Mouse (Mus musculus): ENCODE measurements at regions not wholly inside any gene's neighbourhood (a gene's known extent, or its start where the extent isn't known, plus 50 kb on each side); places are given as distances from the start of the nearest gene placed in this dataset.
A peak's percentile ranks its signal among the peaks of the same experiment; 100 is the strongest.

DNA sequence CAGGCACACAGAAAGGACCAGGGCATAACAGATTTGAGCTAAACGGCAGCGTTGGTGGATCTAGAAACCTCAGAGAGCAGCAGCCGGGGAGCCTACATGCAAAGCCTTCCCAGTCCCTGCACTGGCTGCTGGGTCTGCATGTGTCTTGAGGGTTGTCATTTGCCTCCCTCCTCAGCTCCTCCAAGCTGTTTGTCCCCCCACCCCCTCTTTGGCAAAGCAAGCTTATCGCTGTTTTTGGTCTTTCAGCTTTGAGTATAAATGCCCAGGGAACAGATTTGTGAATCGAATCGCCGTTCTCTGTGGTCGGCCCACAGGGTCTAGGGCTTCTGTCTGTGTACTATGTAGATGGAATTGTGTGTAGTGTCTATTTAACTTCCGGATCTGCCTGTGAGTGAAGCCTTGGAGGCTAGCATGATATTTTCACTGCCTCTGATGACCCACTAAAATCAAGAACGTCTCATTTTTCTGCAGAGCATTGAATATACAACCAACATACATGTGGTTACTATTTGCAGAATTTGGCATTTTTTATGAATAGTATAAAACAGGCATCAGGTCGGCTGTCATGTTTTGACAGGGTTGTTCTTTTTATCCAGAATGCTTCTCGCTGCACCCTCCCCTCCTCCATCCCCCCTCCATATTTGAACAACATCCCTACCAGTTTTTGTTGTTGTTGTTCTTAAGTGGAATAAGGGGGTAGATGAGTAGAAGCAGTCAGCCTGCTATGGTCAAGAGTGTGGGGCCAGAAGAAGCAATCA, 121.3 kb upstream of the Gm10295 start:
- Histone ChIP-seq H3K4me2 (no peak overlapping the region), H3K27ac (replicated peaks) (no peak overlapping the region), H3K27me3 (no peaks in the 10 kb centered on the region), H3K9ac (no peak overlapping the region), H3K36me3 (no peaks in the 10 kb centered on the region), H3K4me3 (no peak overlapping the region), H3K4me1 (replicated peaks) (no peaks in the 10 kb centered on the region), H3K9me3 (no peaks in the 10 kb centered on the region)
- 77% methylated on average over 12 of the region's 12 CpGs for WGBS
- ATAC-seq (ENCODE audit: low FRiP score, low read depth): no peak

DNA sequence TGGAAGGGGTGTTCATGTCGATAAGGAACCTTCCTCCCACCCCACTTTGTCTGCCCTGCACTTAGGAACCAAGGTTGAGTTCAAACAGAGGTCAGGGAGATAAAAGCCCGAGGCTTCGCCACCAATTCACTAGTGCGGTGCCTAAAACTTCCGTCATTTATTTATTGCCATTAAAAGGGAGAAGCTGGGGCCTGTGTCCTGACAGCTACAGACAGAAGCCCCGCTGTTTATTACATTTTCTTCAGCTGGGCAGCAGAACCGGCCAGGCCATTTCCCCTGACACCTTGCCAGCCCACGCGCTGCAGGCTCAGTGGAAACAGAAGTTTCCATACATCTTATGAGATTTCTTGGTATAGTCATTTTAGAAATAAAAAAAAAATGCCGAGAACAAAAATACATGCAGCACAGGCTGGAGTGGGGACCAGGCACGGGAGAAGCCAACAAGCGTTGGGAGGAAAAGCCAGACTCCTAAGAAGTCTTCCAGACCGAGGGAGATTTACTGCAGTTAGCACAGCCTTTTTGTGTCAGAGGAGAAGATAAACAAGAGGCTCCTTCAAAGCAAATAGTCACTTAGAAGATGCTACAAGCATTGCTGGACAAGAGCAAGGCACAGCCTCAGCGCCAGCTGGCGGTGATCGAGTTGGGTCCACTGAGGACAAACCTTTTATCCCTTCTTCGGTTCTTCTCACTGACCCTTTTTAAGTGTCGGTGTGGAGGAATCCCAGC, 120.5 kb upstream of the Gm10295 start:
- no peaks in the 10 kb centered on the region for H3K4me1 ChIP-seq (replicated peaks)
- 0 out of 2 replicates have a peak overlapping the region, but pooled peaks have one; percentile 3 for H3K4me2 ChIP-seq
- H3K9me3 ChIP-seq: no peaks in the 10 kb centered on the region
- ATAC-seq (ENCODE audit: low FRiP score, low read depth): no peak
- WGBS: 40% methylated on average over 18 of the region's 18 CpGs
- no peak overlapping the region for H3K4me3 ChIP-seq
- no peak overlapping the region for H3K27ac ChIP-seq (replicated peaks)
- no peak overlapping the region for H3K9ac ChIP-seq
- no peaks in the 10 kb centered on the region for H3K27me3 ChIP-seq
- H3K36me3 ChIP-seq: no peaks in the 10 kb centered on the region

DNA sequence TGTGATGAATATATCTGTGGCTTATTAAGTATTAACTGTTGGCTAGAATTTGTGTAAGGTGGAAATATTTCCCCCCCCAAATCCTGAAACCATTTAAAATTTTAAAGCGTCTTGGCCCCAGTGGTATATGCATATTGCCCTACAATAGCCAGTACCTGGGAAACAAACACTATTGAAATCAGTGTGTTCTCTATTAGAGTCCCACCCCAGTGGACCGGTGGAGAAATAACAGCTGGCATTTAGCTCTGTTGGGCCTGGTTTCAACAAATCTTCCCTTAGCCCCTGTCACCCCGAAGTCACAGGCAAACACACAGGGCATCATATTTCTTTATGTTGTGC, 120.0 kb upstream of the Gm10295 start:
- H3K27ac ChIP-seq (replicated peaks): no peak overlapping the region
- H3K27me3 ChIP-seq: no peaks in the 10 kb centered on the region
- H3K36me3 ChIP-seq: no peaks in the 10 kb centered on the region
- no peak overlapping the region for H3K4me3 ChIP-seq
- no peak for ATAC-seq (ENCODE audit: low FRiP score, low read depth)
- WGBS: 38% methylated on average over 3 of the region's 3 CpGs
- H3K9me3 ChIP-seq: no peaks in the 10 kb centered on the region
- H3K9ac ChIP-seq: no peak overlapping the region
- H3K4me2 ChIP-seq: no peak overlapping the region
- H3K4me1 ChIP-seq (replicated peaks): no peaks in the 10 kb centered on the region

DNA sequence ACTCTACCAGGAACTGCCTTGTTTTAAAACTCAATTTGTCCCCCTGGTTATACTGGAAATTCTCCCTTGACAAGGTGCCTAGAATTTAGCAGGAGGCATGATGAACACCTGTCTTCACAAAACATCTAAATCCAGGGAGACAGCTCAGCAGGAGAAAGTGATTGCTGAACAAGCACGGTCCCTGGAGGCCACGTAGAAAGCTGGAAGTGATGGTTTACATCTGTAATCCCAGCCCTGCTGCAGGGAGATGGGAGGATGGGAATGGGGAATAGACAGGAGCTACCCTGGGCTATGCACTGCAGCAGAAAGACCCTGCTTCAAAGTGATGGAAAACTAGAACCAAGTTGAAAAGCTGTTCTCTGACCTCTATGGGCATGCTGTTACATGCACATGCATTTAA, 119.1 kb upstream of the Gm10295 start:
- Histone ChIP-seq H3K4me3 (no peak overlapping the region), H3K36me3 (no peaks in the 10 kb centered on the region), H3K9me3 (no peaks in the 10 kb centered on the region), H3K27ac (replicated peaks) (no peak overlapping the region), H3K27me3 (no peaks in the 10 kb centered on the region), H3K9ac (no peak overlapping the region), H3K4me2 (no peak overlapping the region), H3K4me1 (replicated peaks) (no peaks in the 10 kb centered on the region)
- 62% methylated on average over 2 of the region's 2 CpGs for WGBS
- no peak for ATAC-seq (ENCODE audit: low FRiP score, low read depth)

DNA sequence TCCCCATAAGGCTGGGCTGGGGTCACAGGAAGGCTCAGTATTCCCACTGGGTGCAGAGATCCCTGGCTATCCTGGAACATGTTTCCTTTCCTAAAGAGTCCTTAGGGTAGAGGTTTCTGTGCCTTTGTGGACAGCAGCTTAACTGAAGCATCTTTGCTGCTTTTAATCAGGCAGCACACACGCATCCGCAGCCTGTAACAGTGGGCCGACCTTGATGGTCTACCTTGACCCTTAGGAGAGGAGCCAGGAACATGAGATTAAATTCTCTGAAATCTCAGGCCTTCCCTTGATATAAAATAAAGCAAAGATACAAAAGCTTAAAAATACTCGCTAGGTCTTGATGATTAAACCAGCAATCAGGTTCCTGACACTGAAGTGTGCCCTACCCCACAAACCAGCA, 118.7 kb upstream of the Gm10295 start:
- ATAC-seq (ENCODE audit: low FRiP score, low read depth): no peak
- Histone ChIP-seq H3K27ac (replicated peaks) (no peak overlapping the region), H3K9me3 (no peaks in the 10 kb centered on the region), H3K4me1 (replicated peaks) (no peaks in the 10 kb centered on the region), H3K27me3 (no peaks in the 10 kb centered on the region), H3K9ac (no peak overlapping the region), H3K4me3 (no peak overlapping the region), H3K4me2 (no peak overlapping the region), H3K36me3 (no peaks in the 10 kb centered on the region)
- WGBS: 92% methylated on average over 4 of the region's 4 CpGs

DNA sequence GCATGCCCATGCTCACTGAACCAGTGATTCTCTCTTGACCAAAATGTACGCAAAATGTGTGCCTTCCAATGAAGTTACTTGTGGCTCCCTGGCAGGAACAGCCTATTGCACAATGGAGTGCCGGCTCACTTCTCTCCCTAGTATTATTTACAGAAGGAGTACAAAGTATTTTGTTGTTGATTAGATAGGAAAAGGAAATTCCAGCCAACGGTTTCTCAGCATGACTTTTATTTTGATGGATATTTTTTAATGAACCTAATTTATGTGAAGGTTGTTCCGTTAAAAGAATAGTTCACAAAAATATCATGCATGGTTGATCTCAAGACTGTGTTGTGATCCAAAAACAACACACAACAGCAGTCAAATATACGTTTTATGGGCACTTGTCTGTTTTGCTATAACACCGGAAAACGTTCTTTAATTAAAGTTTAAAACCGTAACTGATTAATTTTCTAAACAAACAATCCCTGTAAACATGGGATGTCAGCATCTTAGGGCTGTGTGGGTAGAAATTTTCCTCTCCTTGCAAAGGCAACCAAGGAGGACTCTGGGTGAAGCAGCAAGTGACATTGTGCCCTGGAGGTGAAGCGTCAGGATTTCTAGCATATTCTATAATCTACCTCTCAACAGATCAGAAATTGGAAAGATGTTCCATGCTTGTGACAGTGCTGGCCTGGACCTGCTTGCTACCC, 116.3 kb upstream of the Gm10295 start:
- Histone ChIP-seq H3K9me3 (no peaks in the 10 kb centered on the region), H3K9ac (no peak overlapping the region), H3K36me3 (no peaks in the 10 kb centered on the region), H3K27me3 (no peaks in the 10 kb centered on the region), H3K4me2 (no peak overlapping the region), H3K4me1 (replicated peaks) (no peaks in the 10 kb centered on the region), H3K4me3 (no peak overlapping the region), H3K27ac (replicated peaks) (no peak overlapping the region)
- no peak for ATAC-seq (ENCODE audit: low FRiP score, low read depth)
- WGBS: 56% methylated on average over 9 of the region's 9 CpGs

DNA sequence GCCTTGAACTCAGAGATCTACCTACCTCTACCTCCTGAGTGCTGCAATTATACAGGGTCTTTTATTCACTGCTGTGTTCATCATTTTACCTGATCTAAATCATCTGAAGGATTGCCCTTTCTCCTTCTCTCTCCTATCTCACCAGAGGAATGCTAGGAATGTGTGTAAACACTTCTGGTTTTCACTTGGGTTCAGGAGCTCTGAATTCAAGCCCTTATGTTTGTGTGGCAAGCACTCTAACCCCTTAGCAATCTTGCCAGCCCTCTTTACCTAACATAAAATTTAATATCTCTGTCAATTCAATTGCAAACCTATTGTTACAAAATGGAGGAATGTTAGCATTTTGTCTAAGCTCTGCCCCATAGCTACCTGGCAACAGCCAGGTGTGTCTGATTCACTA, 112.8 kb upstream of the Gm10295 start:
- Histone ChIP-seq H3K27me3 (no peaks in the 10 kb centered on the region), H3K4me2 (no peak overlapping the region), H3K4me1 (replicated peaks) (no peaks in the 10 kb centered on the region), H3K9me3 (no peaks in the 10 kb centered on the region), H3K9ac (no peak overlapping the region), H3K4me3 (no peak overlapping the region), H3K27ac (replicated peaks) (no peak overlapping the region), H3K36me3 (no peaks in the 10 kb centered on the region)
- no peak for ATAC-seq (ENCODE audit: low FRiP score, low read depth)

DNA sequence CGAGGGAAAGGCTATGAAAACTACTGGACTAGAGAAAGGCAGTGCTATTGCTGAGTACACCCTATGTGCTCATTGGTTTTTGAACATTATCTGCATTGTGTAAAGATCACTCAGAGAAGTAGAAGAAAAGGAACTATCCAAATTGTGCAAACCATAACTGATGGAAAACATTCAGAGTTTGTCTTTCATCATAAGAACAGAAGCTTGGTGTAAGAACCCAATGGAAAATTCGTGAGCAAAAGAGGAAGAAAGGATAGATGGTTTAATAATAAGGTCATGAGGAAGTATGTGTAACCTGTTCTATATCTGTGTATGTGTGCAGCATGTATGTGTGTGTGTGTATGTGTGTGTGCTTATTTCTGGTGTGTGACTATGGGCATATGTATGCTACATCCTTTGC, 112.3 kb upstream of the Gm10295 start:
- no peak overlapping the region for H3K27ac ChIP-seq (replicated peaks)
- H3K4me3 ChIP-seq: no peak overlapping the region
- no peak overlapping the region for H3K9ac ChIP-seq
- no peaks in the 10 kb centered on the region for H3K36me3 ChIP-seq
- 84% methylated on average over 2 of the region's 2 CpGs for WGBS
- no peaks in the 10 kb centered on the region for H3K27me3 ChIP-seq
- no peak overlapping the region for H3K4me2 ChIP-seq
- no peaks in the 10 kb centered on the region for H3K4me1 ChIP-seq (replicated peaks)
- ATAC-seq (ENCODE audit: low FRiP score, low read depth): no peak
- H3K9me3 ChIP-seq: no peaks in the 10 kb centered on the region

DNA sequence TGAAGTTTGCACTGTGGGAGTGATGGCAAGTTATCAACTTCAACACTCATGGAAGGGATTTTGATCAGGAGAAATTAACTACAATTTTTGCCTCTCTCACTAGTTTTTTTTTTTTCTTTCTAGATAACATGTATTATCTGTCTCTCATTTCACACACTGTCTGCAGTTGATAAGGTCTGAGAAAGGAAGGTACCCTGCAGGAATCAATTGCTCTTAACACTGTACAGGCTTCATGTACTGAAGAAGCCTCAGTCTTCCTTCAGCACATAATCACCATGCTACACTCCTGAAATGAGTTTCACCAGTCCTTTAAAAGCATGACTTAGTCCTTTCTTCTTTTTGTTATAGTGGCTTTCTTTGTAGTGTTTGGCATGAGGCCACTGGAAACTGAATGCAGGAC, 108.5 kb upstream of the Gm10295 start:
- Histone ChIP-seq H3K4me2 (no peak overlapping the region), H3K27ac (replicated peaks) (no peak overlapping the region), H3K9ac (no peak overlapping the region)

DNA sequence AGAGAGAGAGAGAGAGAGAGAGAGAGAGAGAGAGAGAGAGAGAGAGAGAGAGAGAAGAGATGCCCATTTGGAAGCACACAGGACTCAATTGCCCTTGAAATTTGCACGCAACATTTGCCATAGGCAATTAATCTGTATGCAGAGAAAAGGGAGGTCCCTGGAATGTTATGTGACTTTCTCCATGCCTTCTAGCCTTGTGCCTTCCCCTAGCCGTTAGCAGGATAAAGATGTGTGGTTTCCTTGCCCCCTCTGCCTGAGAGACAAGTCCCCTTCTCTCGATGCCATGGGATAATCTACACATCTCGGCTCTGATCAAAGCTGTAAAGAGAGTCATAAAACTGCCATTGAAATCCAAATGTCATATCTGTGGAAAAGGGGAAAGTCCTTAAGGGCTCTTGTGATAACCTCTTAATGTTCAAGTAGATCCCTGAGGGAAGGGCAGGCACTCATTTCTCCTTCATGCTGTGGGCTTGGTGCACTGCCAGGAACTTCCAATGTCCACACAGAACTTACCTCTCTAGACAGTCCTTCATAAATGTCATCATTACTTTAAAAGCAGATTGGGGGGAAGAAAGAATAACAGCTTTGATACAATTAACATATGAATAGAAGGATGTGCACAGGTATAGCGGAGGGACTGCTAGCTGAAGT, 106.9 kb upstream of the Gm10295 start:
- Histone ChIP-seq H3K9me3 (no peaks in the 10 kb centered on the region), H3K36me3 (no peaks in the 10 kb centered on the region), H3K4me3 (no peak overlapping the region), H3K4me2 (no peak overlapping the region), H3K27me3 (no peaks in the 10 kb centered on the region), H3K27ac (replicated peaks) (no peak overlapping the region), H3K4me1 (replicated peaks) (no peaks in the 10 kb centered on the region), H3K9ac (no peak overlapping the region)
- no peak for ATAC-seq (ENCODE audit: low FRiP score, low read depth)
- 67% methylated on average over 5 of the region's 5 CpGs for WGBS

More for the DNA sequence above, 108.5 kb upstream of the Gm10295 start:
- no peaks in the 10 kb centered on the region for H3K27me3 ChIP-seq
- no peak for ATAC-seq (ENCODE audit: low FRiP score, low read depth)
- no peaks in the 10 kb centered on the region for H3K36me3 ChIP-seq
- no peaks in the 10 kb centered on the region for H3K4me1 ChIP-seq (replicated peaks)
- no peaks in the 10 kb centered on the region for H3K9me3 ChIP-seq
- no peak overlapping the region for H3K4me3 ChIP-seq

DNA sequence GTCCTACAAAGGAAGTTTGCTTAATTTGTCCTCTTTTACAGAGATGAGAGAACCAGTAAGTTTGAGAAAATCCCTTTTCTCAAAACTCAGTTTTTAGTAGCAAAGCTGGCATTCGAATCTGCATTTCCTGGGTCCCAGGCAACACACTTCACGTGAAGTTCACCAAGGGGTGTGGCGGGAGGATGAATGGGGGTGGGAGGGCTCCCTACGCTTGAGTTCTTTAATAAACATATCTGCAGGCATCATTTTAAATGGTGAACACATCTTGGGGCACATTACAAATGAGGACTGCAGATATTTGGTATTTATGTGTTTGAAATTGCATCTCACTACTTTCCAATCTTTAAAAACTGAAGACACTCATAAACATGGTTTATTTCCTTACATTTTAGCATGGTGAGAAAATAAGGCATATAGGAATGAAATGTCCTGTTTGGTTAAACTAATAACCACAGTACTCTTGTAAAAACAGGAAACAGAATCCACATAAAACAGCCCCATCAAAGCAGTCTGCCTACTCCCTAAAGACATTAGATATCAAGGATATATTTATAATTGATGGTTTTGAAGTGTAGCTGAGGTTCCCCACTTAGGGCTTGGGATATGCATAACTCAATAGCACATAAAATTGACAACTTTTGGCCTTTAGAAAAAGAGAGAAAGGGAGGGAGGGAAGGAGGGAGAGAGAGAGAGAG, 106.3 kb upstream of the Gm10295 start:
- Histone ChIP-seq H3K4me3 (no peak overlapping the region), H3K36me3 (no peaks in the 10 kb centered on the region), H3K4me1 (replicated peaks) (no peaks in the 10 kb centered on the region), H3K9me3 (no peaks in the 10 kb centered on the region), H3K27me3 (no peaks in the 10 kb centered on the region), H3K27ac (replicated peaks) (no peak overlapping the region), H3K4me2 (no peak overlapping the region), H3K9ac (no peak overlapping the region)
- no peak for ATAC-seq (ENCODE audit: low FRiP score, low read depth)
- WGBS: 77% methylated on average over 4 of the region's 4 CpGs

DNA sequence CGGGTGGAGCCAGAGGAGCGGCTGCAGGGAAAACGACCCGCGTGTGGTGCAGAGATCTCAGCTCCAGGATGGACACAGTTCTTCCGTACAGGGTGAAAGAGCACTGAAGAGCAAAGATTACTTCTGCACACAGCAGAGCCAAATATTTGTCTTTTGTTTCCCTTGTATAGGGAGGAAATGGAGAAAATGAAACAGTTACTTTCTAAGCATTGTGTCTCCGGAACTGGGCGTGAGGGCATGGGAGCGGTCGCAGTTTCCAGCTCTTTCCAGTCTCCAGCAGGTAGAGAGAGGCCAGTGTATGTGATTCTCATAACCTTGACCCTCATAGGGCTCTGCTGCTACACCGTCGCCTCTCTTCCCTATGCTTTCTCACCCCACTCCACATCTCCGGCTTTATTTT, 105.1 kb upstream of the Gm10295 start:
- H3K27me3 ChIP-seq: no peaks in the 10 kb centered on the region
- no peaks in the 10 kb centered on the region for H3K36me3 ChIP-seq
- no peaks in the 10 kb centered on the region for H3K4me1 ChIP-seq (replicated peaks)
- H3K9ac ChIP-seq: no peak overlapping the region
- ATAC-seq (ENCODE audit: low FRiP score, low read depth): no peak
- WGBS: 87% methylated on average over 13 of the region's 13 CpGs
- H3K4me3 ChIP-seq: no peak overlapping the region
- no peaks in the 10 kb centered on the region for H3K9me3 ChIP-seq
- H3K27ac ChIP-seq (replicated peaks): no peak overlapping the region
- H3K4me2 ChIP-seq: no peak overlapping the region

Data from hindbrain, embryonic 15.5 days (tissue).